Mouse (Mus musculus): Measurements from ENCODE around the gene St7.

DNA sequence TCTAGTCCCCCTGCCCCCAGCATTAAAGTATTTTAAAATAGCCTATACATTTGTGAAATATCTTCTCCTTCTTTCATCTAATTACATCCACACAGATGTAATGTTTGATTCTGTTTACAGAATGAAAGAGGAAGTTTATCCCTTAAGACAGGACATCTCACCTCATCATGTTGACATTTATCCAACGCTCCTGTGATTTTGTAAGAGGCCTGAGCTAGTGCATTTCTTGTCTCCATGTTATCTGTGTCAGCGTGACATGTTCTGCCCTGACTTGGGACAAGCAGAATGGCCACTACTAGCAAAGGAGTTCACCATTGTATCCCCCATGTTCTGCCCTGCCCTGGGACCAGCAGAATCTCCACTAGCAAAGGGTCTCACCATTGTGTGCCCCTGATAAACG, 270.7 kb downstream of the St7 start:
- TF ChIP-seq CTCF (IDR thresholded peaks at IDR 0.05; ENCODE audit: low read depth) (no peak), EP300 (IDR thresholded peaks at IDR 0.05; ENCODE audit: low read depth) (no peak)

Data from heart, postnatal 0 days (tissue).